Mouse (Mus musculus) skeletal muscle tissue, adult 2 months (tissue): ENCODE data around the gene Copz1.
"Not testable (repeated sequence)": the region's sequence is repeated elsewhere in the genome, so short reads cannot be mapped to it uniquely, and the experiment has no call there.

Experiments used
- DNase-seq: peaks from one replicate; pipeline ENCODE4 v3.0.0-alpha.2; 2012; ENCODE audit warnings: low read depth, low spot score

The Copz1 gene

DNA sequence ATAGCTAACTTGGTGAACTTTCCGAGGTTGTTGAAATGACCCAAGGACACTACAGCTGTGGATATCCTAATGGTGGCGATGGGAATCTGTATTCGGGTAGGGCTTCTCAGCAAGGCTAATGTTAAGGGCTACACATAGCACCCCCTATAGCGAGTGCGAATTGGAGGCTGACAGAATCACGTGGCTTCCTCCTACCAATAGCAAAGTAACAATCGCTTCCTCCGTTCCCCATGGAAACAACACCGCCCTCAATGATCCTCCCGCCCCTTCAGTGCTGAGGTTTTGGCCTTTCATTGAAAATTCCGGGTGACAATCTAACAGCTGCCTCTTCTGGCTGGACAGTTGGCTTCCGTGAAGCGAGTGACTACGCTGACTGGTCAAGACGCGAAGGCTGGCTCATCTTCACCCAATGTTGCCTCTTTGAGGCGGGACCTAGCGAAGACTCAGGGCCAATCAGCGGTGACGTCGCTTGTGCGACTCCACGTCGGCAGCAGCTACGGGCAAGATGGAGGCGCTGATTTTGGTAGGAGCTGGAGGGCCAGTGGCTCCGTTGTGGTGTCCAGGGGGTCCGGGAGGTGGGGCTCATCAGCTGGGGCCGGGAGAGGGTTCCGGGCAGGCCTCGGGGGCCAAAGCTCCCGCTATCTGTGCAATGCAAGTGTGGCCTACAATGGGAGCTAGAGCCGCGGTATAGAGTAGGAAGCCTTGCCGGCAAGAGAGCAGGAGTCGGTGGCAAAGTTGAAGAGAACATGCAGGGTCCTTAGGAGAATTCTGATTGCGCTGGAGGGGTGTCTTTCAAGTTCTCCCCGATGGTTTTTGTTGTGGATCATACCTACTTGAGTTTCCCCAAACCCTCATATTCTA lies at the start of gene Copz1:
Gene Copz1 (plus strand): TSS at position 296 of the 861 bp plus-strand sequence.
- peak; percentile 98 for DNase-seq

DNA sequence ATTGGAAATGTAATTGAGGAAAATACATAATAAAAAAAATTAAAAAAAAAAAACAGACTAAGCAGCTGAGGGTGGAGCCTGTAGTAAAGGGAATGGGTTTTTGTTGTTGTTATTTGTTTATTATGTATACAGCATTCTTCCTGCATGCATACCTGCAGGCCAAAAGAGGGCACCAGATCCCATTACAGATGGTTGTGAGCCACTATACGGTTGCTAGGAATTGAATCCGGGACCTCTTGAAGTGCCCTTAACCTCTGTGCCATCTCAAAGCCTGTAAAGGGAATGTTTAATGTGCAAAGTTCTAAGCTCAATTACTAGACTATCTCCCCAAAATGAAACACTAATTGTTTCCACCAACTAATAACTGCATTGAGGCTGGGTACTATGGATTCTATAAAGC lies 48.4 kb upstream of the Copz1 start:
- no peak for DNase-seq

DNA sequence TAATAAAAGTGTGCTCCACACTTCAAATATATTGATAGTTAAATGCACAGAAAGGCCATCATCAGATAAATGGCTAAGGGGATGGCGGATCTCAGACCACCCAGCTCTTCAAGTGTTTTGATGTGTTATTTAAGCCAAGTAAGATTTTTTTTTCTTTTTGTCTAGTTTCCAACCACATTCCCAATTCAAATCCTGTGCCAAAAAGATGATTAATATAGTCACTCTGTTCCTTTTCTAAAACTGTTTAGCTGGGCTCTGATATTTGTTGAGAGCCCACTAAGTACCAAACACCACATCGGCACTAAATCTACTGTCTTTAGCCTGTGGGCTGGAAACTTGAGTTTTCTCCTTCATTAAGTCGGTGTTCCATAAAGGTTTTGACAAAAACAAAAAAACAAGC lies 45.5 kb upstream of the Copz1 start:
- DNase-seq = no peak

DNA sequence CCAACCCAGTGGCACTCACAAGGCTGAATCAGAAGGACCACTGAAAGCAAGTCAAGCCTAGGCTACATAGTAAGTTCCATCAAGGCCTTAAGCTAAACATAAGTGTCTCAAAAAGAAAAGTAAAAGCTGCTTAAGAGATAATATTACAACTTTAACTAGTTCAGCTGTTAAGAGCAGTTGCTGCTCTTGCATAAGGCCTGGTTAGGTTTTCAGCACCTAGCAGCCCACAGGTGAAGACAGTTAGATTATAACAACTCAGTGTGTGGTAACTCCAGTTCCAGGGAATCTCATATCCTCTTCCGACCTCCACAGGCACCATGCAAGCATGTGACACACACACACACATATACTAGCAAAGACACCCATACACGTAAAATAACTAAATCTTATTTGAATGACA lies 44.9 kb upstream of the Copz1 start:
- no peak for DNase-seq

DNA sequence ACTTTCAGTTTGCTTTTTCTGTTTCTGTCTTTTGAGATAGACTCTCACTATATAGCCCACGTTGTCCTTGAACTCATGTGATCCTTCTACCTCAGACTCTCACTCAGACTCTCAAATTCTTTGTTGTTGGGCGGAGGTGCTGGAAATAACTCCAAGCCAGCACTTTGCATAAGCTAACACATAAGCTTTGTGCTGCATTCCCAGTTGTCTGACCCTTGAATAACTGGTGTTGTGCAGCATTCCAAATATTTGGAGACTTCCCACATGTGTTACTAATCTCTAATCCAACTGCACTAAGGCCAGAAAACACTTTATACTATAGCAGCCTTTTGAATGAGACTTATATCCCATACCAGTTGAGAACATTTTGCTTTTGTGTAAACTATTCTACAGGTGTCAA lies 43.6 kb upstream of the Copz1 start:
- no peak for DNase-seq

DNA sequence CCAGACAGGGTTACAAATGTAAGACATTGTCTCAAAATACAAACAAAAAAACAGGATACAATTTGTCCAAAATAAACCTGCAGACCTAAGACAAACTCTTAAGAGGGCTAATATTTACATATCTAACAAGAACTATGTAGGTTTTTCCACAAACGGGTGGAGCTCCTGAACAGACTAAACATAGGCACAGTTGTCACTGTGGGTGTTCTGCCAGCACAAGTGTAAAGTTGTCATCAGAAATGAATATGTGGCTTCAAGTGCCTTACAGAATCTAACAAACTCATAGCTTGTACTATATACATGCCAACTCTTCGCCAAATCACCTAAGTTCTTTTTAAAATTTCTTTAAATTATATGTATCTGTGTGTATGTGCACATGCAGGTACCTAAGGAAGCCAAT lies 39.4 kb upstream of the Copz1 start:
- no peak for DNase-seq

DNA sequence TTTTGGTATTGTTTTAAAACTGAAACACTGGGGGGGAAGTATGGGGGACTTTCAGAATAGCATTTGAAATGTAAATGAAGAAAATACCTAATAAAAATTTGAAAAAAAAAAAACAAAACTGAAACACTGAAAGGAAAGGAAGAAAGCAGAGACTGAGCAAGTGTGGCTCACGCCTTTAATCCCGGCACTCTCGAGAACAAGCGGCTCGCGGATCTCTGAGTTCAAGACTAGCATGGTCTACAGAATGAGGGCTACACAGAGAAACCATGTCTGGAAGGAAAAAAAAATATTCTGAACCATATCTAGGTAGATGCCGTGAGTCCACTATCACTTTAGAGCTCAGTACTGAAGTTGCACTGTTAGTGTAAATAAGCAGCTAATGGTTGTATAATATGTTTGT lies 35.2 kb upstream of the Copz1 start:
- no peak for DNase-seq

DNA sequence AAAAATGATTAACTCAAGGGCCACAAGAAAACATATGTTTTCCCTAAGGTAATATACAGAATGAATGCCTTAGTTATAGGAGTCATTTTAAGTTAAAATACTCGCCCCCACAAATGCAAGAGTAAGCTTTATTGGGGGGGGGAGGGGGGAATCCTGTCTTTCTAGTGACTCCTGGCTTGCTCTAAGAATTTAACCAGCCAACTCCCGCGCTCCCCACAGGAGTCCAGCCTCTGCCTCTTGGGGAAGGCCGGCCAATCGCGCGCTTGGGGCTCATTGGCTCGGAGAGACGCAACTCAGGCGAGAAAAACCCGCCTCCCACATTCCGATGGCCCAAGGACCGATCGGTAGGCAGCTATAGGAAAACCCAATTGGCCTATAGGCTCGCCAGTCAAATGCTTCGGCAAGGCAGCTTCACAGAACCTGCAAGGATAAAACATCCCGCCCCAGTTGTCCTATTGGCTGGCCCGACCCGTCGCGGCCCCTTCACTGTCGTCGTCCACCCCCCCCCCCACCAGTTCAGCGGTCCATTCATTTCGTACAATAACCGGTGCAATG lies 33.3 kb upstream of the Copz1 start:
- peak; percentile 93 for DNase-seq

DNA sequence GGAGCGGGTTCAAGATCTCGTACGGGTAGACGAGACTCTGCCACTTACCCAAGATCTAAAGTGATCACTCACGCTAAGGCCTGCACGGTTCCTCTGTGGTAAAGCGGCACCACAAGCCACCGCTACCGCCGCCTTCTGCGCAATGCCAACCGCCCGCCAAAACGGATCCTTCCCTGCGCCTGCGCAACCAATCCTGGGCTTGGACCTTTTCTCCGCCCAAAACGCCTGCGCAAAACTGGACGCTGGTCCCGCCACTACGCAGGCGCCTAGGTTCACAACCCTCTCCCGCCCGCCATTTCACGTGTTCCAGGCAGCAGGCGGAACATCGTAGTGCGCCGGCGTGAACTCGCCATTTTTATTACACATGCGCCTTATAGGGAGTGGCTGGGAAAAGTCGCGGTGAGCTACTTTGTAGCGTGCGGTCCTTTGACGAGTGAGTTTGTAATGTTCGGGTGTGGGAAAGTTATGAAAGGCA lies 32.8 kb upstream of the Copz1 start, which contains the start of gene Cbx5:
Gene Cbx5 (minus strand): TSS at position 132 of the 475 bp plus-strand sequence.
- DNase-seq = peak; percentile 98

DNA sequence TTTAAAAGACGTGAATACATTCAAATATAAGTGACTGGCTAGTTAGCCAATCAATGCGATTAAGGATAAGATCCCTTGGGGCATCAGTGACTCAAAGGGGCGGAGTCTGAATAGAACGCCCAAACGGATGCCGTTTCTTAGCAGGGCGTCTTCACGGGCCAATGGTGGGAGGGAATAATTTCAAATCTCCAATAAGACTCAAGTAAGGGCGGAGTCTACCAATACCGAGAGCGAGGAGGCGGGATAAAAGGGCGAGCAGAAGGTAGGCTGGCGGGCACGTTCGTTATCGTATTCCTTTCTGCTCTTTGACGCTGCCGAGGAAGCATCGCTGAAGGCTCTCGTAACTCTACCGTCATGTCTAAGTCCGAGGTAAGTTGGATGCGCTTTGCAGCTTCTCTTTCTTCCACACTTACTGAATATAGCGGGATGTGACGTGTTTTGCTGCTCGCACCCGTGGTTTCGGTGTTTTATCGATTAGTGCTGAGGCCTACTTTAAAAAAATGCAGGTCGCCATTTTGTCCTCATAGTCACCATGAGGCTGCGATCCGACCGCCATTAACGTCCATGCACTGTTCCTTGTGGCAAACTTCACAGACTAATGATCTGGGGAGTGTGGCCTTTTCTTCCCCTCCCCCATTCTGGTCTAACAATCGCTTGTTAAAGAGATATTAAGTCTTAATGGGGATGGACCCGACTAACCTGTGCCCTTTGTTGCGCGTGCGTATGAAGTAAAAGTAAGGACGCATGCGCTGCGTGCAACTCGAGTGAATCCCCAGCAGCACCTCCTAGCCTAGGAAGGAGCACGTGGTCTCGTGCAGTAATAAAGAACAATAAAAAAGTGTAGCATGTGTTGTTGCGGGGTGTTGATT lies 32.1 kb upstream of the Copz1 start, which contains the start of gene Hnrnpa1:
Gene Hnrnpa1 (plus strand): TSS at position 273 of the 869 bp plus-strand sequence.
- DNase-seq = peak; percentile 98

DNA sequence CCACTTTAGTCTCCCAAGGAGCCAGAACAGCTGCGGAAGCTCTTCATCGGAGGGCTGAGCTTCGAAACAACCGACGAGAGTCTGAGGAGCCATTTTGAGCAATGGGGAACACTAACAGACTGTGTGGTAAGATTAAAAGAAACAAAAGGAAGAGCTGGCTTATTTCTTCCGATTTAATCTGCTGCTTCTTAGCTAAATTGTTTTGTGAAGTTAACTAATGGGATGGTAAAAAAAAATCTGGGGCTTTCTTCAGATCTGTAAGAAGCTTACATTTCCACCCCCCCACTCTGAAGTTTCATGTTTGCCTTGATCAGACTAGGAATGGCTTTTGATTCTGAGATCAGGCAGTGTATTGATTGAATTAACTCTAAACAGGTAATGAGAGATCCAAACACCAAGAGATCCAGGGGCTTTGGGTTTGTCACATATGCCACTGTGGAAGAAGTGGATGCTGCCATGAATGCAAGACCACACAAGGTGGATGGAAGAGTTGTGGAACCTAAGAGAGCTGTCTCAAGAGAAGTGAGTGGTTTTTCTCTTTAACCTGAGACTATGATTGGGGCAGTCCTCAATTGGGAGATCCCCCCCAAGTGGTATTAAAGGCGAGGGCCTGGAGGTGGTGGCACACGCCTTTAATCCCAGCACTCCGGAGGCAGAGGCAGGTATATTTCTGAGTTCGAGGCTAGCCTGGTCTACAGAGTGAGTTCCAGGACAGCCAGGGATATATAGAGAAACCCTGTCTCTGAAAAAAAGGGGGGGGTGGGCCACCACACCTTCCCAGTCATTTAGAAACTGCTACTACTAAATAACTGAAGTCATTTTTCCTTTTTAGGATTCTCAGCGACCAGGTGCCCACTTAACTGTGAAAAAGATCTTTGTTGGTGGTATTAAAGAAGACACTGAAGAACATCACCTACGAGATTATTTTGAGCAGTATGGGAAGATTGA lies 31.2 kb upstream of the Copz1 start:
- DNase-seq = not testable (repeated sequence)

DNA sequence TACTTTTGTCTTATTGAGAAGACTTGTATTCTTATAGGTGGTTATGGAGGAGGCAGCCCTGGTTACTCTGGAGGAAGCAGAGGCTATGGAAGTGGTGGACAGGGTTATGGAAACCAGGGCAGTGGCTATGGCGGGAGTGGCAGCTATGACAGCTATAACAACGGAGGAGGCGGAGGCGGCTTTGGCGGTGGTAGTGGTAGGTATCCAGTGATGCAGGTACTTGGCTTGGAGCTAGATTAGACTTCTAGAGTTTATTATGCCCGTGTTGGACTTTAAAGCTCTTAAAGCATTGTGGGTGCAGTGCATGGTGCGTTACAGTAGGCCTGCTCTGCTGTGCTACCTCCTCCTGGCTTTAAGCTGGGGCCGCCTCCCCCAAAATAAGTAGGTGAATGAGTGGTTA lies 29.6 kb upstream of the Copz1 start:
- no peak for DNase-seq

DNA sequence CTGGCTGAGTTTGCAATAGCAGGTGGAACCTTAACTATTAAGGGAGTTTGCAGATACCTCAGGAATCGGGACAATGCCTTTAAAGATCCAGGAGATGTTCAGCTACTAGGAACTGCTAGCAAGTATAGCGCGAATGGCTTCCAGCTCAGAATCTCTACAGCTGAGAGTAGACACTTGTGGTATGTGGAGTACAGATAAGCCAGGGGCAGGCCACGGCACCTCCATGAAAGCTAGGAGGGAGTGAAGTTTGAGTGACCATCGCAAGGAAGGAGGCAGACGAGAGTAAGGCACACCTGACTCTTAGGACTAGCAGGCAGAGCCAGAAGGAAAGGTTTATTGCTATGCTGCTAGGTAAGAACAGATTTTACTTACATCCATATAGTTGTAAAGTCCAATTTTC lies 26.9 kb upstream of the Copz1 start:
- DNase-seq = no peak

DNA sequence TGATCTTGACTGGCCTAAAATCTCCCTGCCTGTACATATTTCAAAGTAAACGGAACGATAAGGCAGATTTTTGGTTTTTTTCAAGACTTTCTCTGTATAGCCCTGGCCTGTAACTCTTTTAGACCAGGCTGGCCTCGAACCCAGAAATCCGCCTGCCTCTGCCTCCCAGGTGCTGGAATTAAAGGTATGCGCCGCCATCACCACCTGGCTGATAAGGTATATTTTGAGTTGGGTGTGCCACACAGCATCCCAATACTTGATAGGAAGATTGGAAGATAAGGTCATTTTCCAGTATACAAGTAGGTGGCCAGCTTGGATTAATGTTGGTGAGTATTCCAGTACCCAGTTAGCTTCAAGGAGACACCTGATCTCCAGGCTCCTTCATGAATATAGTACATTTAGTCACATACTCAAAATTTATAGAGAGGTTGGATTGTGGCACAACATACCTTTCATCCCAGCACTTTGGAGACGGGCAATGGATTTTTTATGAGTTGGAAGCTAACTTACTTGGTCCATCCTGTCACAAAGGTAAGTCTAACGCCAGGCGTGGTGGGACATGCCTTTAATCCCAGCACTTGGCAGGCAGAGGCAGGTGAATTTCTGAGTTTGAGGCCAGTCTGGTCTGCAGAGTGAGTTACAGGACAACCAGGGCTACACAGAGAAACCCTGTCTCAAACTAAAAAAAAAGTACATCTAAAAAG lies 25.3 kb upstream of the Copz1 start:
- no peak for DNase-seq

DNA sequence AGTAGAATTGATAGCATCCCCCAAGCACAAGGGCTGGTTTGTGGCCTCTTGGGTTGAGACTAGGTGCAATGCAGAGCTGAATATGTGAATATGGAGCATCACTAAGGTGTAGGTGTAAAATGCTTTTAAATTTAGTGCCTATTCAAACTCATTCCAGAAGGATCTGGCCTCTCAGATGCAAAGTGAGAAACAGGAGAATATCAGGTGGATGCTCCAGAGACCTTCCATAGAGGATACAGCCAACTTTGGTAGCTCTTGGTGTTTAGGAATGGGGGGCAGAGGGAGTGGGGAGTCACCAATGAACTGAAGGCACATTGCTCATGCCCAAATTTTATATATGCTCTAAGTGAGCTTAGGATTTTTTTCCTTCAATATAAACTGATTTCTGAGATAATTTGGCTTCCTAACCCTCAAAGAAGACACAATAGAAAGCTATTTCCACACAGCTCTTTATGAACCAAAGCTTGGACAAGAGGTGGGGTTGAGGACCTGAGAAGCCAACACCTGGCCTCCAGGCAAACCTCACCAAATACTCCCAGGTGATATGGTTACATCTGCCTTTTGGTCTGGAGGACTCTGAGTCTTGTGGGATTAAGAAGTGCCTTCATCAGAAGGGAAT lies 24.6 kb upstream of the Copz1 start:
- DNase-seq = no peak

DNA sequence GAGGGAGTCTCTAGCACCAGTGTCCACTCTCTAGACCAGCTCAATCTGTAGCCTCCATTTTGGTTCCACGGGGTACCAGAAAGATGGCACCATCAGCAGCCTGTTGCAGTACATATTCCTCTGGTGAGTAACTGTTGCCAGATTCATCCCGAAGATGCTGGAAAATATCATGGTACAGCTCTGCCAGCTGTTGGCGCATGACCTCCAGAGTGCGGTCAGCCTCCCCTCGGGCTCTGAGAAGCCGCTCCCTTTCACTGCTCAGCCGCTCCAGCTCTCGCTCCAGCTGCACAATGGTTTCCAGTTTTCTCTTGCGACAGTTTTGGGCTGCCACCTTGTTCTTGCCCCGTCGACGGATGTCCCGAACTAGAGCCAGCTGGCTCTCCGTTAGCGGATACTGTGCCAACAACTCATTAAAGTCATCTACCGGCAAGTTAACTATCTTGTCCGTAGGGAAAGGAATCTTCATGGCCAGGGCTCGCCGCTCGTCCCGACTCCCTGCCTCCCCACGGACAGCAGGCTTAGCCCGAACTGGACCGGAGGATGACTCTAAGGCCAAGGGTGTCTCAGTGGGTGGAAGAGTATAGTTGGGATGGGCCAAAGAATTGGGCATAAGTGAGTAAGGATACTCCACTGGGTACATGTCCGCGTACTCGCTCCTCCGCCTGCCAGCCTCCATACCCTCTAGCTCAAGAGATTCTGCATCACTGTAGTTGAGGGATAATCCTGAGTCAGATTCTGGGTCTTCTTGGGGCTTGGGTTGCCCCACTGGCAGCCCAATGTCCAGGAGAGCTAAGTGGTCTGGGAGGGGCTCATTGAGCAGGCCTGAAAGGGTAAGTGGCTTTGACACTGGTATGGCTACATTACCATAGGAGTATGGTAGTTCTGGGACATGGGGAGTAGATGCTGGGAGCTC lies 23.9 kb upstream of the Copz1 start:
- no peak for DNase-seq

DNA sequence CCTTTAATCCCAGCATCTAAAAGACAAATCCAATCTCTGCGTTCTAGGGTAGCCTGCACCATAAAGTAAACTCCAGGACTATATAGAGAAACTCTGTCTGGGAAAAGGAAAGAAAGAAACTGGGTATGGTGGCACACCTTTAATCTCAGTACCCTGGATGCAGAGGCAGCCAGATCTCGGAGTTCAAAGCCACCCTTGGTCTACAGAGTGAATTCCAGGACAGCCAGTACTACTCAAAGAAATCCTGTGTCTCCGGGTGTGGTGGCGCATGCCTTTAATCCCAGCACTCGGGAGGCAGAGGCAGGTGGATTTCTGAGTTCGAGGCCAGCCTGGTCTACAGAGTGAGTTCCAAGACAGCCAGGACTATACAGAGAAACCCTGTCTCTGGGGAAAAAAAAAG lies 23.0 kb upstream of the Copz1 start:
- not testable (repeated sequence) for DNase-seq

DNA sequence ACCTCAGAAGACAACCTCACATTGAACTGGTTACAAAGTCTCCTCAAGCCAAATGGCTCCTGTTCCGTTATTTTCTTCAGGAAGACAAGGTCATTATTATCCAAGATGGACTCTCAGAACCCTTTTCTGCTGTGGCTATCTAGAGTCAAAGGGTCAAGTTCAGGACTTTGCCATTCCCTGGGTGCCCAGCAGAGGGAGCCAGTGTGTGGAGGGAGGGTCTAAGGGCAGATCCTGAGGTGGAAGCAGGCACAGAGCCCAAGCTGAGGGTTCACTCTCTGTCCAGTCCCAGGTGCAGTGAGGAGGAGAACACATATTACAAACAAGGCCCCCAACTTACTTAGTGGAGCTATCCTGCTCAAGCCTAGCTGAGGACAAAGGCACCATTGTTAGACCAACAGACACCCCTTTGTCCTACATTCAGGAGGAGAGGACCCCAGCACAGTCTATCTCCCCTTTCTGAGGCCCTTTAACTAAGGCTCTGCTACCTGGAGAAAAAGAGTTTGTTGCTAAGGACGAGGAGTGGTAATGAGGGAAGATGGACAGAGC lies 22.2 kb upstream of the Copz1 start:
- DNase-seq = peak; percentile 54
